Mouse (Mus musculus): ENCODE measurements around the gene Sephs2.
"Not testable (repeated sequence)": the region's sequence is repeated elsewhere in the genome, so short reads cannot be mapped to it uniquely, and the experiment has no call there.

The Sephs2 gene

GRCm38 (mm10) chr7:127271093-127271492, 2.8 kb downstream of the Sephs2 start:
- DNase-seq (ENCODE audit: extremely low read depth, low read depth, low spot score) = no peak

DNA sequence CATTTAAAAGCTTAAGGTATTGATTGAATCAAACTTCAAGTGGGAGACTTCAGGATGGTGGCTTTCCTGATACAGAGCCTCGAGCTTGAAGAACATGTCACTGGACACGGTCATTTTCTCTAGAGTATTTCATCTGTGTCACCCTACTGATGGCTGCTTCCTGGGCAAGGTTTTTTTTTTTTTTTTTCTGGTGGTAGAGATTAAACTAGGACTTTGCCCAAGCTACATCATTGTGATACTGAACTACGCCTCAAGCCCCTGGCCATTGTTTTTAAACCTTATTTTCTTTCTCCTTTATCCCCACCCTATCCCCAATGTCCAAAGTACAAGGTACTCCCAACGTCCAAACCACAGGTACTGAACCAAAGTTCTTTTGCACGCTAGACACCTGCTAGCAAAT, 3.2 kb downstream of the Sephs2 start:
- no peak for DNase-seq (ENCODE audit: extremely low read depth, low read depth, low spot score)

- no peak for DNase-seq (ENCODE audit: extremely low read depth, low read depth, low spot score)
These were observed 3.6 kb downstream of the Sephs2 start for GRCm38 (mm10) chr7:127270256-127270655.

DNA sequence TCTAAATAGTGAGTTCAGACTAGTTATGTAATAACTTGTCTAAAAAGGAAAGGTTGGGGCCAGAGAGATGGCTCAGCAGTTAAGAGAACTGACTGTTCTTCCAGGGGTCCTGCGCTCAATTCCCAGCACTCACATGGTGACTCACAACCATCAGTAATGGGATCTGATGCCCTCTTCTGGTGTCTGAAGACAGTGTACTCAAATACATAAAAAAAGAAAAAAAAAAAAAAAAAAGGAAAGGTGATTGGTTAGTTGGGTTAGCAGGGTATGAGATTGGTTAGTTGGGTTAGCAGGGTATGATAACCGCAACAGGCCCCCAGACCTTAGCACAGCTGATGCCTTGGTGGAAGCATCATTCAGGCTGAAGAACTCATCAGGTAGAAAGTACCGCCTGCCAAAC, 10.3 kb downstream of the Sephs2 start:
- no peak for DNase-seq (ENCODE audit: extremely low read depth, low read depth, low spot score)

DNA sequence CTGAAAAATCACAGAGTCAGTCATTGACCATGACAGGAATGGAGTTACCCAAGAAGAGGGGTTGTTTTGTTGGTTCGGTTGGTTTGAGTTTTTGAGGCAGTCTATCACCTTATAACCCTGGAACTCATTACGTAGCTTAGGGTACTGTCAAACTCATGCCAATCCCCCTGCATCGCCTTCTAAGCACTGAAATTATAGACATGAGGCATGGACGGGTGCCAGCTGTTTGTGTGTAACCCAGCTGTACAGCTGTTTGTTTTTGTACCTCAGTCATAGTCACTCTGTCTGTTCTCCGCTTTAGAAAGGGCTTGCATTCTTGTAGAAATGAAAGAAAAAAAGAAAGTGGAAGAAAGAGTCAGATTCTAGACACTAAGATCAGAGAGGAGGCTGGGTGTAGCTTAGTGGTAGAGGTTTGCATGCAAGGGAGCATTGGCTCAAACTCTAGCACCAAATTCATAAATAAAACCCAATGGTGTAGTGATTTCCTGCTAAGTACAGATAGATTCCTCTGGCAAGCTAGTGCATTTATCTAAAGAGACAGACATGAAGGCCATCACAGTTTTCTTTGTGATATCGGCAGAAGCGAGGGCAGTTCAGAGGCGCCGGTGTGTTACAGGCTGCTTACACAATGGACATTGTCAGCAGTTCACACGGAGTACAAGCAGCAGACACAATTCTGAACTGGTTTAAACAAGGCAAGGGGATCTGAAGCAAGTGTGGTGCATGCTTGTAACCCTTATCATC, 11.5 kb downstream of the Sephs2 start:
- no peak for DNase-seq (ENCODE audit: extremely low read depth, low read depth, low spot score)

- peak; percentile 93 for DNase-seq (ENCODE audit: extremely low read depth, low read depth, low spot score)
These were observed 13.3 kb downstream of the Sephs2 start, which contains the start of gene Dctpp1 for GRCm38 (mm10) chr7:127260309-127261111. Gene Dctpp1 (minus strand): TSS chr7:127260709.

GRCm38 (mm10) chr7:127259186-127259905, 14.5 kb downstream of the Sephs2 start:
- no peak for DNase-seq (ENCODE audit: extremely low read depth, low read depth, low spot score)

DNA sequence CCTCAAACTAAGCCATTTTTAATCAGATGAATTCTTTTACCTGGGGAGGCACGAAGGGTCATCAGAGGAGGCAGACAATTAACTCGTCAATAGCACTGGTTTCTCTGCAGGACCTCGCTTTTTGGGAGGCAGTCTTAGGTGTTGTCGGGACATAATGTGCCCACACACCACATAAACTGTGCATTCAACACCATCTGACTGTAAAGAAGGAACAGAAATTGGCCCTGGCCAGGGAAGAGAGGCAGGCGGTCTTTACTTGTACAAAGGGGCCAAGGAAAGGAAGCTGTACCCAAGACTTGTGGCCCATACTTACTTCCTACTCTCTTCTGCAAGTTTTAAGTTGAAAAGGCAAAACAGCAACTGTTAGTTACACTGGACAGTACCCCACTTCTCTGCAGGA, 17.3 kb downstream of the Sephs2 start:
- no peak for DNase-seq (ENCODE audit: extremely low read depth, low read depth, low spot score)

DNA sequence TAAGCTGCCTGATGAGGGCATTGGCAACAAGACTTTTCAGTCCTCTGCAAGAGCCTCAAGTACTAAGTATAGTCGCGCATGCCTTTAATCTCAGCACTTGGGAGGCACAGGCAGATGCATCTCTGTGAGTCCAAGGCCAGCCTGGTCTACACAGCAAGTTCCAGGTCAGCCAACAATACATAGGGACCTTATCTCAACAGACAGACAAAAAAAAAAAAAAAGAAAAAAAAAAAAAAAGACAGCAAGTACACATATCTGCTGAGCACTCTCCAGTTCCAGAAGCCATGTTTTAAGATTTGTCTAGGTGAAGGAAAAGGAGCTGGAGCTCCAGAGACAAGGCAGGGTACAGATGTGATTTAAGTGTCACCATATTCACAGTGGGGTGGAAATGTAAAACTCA, 17.9 kb downstream of the Sephs2 start:
- DNase-seq (ENCODE audit: extremely low read depth, low read depth, low spot score) = no peak

GRCm38 (mm10) chr7:127255008-127255407, 18.8 kb downstream of the Sephs2 start:
- DNase-seq (ENCODE audit: extremely low read depth, low read depth, low spot score) = no peak

- no peak for DNase-seq (ENCODE audit: extremely low read depth, low read depth, low spot score)
These were observed 19.8 kb downstream of the Sephs2 start for GRCm38 (mm10) chr7:127253821-127254769.

- DNase-seq (ENCODE audit: extremely low read depth, low read depth, low spot score) = no peak
These were observed 20.5 kb downstream of the Sephs2 start for GRCm38 (mm10) chr7:127253341-127253740.

DNA sequence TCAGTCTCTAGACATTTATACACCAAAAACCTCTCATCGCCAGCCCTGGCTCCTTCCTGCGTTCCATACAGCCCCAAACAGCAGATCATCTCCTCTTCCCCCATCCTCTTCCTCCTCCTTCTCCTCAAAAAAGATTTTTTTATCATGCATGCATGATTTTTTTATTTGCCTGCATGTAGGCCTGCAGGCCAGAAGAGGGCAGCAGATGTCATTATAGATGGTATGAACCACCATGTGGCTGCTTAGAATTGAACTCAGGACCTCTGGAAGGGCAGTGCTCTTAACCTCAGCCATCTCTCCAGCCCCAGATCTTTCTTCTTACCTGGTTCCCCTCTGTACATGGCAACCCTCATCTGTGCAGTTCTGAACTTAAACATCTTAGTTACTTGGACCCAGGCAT, 21.4 kb downstream of the Sephs2 start:
- no peak for DNase-seq (ENCODE audit: extremely low read depth, low read depth, low spot score)

- DNase-seq (ENCODE audit: extremely low read depth, low read depth, low spot score) = not testable (repeated sequence)
These were observed 23.3 kb downstream of the Sephs2 start for GRCm38 (mm10) chr7:127250511-127250910.

GRCm38 (mm10) chr7:127244658-127245510, 29.0 kb downstream of the Sephs2 start:
- DNase-seq (ENCODE audit: extremely low read depth, low read depth, low spot score) = no peak

DNA sequence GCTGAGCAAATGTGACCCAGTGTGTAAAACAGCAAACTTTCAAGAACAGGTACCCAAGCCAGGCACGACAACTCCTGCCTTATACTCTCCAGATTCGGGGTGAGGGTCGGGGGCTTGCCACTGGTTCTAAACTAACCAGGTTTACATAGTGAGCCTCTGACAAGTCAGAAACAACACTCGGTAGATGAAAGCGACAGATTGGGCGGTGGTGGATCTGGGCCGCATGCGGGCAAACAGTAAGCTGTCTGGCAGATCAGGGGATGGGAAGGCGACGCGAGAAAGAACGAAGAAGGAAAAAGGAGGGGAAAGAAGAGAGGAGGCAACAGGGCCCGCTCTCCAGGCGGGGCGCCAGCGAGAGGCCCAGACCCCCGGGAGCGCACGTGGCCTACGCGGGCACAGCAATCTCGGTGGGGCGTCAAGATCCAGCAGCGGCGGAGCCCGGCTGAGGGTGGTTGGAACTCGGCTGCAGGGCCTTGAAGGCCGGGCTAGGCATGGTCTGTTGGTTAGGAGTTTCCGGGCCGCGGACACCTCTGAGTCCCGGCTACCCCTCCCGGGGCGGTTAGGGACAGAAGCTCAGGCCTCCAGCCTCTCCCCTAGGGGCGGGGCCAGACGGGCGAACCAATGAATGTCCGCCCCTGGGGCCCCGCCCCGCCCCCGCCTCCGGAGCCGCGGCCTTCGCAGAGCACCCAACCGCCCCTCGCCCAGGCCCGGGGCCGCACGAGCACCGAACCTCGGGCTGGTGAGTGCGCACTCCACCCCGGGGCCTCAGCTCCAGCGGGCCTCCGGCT, 29.8 kb downstream of the Sephs2 start, which contains the start of gene Zfp771:
Zfp771 (plus strand) TSS at position 405 of the 788 bp plus-strand sequence.
- no peak for DNase-seq (ENCODE audit: extremely low read depth, low read depth, low spot score)

GRCm38 (mm10) chr7:127243361-127243867, 30.4 kb downstream of the Sephs2 start:
- no peak for DNase-seq (ENCODE audit: extremely low read depth, low read depth, low spot score)

- DNase-seq (ENCODE audit: extremely low read depth, low read depth, low spot score) = no peak
These were observed 39.1 kb downstream of the Sephs2 start for GRCm38 (mm10) chr7:127234777-127235176.
